Mouse (Mus musculus): ENCODE data around the gene Zfp385c. TPM values are rescaled to one million over a fixed set of nuclear protein-coding genes. Genes with fewer than 3 reads are reported as not detected.

Gene Zfp385c
- polyA plus RNA-seq, 1 experiment from 2014 or later: not detected

- 57% methylated on average over 13 of the region's 13 CpGs for WGBS (ENCODE audit: insufficient replicate concordance)
- no peaks in the 10 kb centered on the region for H3K27me3 ChIP-seq (ENCODE audit: control insufficient read depth, insufficient read depth, low read depth, low read length)
- no peak overlapping the region for H3K4me2 ChIP-seq (ENCODE audit: low read depth, low read length)
- no peak overlapping the region for H3K9ac ChIP-seq (ENCODE audit: low read depth, low read length)
- no peak overlapping the region for H3K27ac ChIP-seq (ENCODE audit: low read length)
- peaks cover 17% of the 10 kb centered on the region for H3K4me1 ChIP-seq (ENCODE audit: control insufficient read depth, low read depth, low read length)
- H3K4me3 ChIP-seq (ENCODE audit: low read depth, low read length): no peak overlapping the region
- peaks cover 9% of the 10 kb centered on the region for H3K36me3 ChIP-seq (ENCODE audit: control insufficient read depth, insufficient read depth)
- no peak for ATAC-seq (ENCODE audit: low read depth)
- H3K9me3 ChIP-seq (replicated peaks; ENCODE audit: control insufficient read depth, low read length): no peaks in the 10 kb centered on the region
These were observed 63.3 kb downstream of the Zfp385c start for GRCm38 (mm10) chr11:100628862-100629352.

DNA sequence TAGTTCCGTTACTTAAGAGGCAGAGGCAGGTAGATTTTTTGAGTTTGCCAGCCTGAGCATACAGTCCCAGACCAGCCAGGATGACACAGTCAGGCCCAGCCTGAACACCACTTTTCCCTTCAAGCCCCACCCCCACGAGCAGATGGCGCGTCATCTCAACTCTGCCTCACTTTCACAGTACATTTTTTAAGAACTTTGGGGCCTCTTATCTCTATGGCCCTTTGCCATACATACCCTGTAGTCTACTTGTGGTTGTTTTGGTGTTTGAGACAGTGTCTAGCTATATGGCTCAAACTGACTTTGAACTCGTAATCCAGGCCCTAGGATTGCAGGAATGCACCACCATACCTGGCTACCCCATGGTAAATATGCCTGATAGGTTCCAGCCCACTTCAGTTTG lies 64.2 kb downstream of the Zfp385c start:
- peaks cover 21% of the 10 kb centered on the region for H3K4me1 ChIP-seq (ENCODE audit: control insufficient read depth, low read depth, low read length)
- 52% methylated on average over 5 of the region's 5 CpGs for WGBS (ENCODE audit: insufficient replicate concordance)
- H3K9me3 ChIP-seq (replicated peaks; ENCODE audit: control insufficient read depth, low read length): no peaks in the 10 kb centered on the region
- no peak for ATAC-seq (ENCODE audit: low read depth)
- no peak overlapping the region for H3K27ac ChIP-seq (ENCODE audit: low read length)
- no peak overlapping the region for H3K9ac ChIP-seq (ENCODE audit: low read depth, low read length)
- H3K36me3 ChIP-seq (ENCODE audit: control insufficient read depth, insufficient read depth): peaks cover 9% of the 10 kb centered on the region
- no peak overlapping the region for H3K4me3 ChIP-seq (ENCODE audit: low read depth, low read length)
- no peak overlapping the region for H3K4me2 ChIP-seq (ENCODE audit: low read depth, low read length)
- no peaks in the 10 kb centered on the region for H3K27me3 ChIP-seq (ENCODE audit: control insufficient read depth, insufficient read depth, low read depth, low read length)

- Histone ChIP-seq H3K4me1 (ENCODE audit: control insufficient read depth, low read depth, low read length) (peaks cover 25% of the 10 kb centered on the region), H3K27me3 (ENCODE audit: control insufficient read depth, insufficient read depth, low read depth, low read length) (no peaks in the 10 kb centered on the region), H3K9me3 (replicated peaks; ENCODE audit: control insufficient read depth, low read length) (no peaks in the 10 kb centered on the region), H3K4me2 (ENCODE audit: low read depth, low read length) (peak overlapping the region; percentile 17; the same call in 1 of the 2 replicates), H3K27ac (ENCODE audit: low read length) (peak overlapping the region; percentile 57; the same call in 1 of the 2 replicates), H3K36me3 (ENCODE audit: control insufficient read depth, insufficient read depth) (peaks cover 9% of the 10 kb centered on the region), H3K9ac (ENCODE audit: low read depth, low read length) (no peak overlapping the region), H3K4me3 (ENCODE audit: low read depth, low read length) (no peak overlapping the region)
- peak; percentile 46 for ATAC-seq (ENCODE audit: low read depth)
- WGBS (ENCODE audit: insufficient replicate concordance): 12% methylated on average over 9 of the region's 9 CpGs
These were observed 65.5 kb downstream of the Zfp385c start for GRCm38 (mm10) chr11:100626701-100627195.

DNA sequence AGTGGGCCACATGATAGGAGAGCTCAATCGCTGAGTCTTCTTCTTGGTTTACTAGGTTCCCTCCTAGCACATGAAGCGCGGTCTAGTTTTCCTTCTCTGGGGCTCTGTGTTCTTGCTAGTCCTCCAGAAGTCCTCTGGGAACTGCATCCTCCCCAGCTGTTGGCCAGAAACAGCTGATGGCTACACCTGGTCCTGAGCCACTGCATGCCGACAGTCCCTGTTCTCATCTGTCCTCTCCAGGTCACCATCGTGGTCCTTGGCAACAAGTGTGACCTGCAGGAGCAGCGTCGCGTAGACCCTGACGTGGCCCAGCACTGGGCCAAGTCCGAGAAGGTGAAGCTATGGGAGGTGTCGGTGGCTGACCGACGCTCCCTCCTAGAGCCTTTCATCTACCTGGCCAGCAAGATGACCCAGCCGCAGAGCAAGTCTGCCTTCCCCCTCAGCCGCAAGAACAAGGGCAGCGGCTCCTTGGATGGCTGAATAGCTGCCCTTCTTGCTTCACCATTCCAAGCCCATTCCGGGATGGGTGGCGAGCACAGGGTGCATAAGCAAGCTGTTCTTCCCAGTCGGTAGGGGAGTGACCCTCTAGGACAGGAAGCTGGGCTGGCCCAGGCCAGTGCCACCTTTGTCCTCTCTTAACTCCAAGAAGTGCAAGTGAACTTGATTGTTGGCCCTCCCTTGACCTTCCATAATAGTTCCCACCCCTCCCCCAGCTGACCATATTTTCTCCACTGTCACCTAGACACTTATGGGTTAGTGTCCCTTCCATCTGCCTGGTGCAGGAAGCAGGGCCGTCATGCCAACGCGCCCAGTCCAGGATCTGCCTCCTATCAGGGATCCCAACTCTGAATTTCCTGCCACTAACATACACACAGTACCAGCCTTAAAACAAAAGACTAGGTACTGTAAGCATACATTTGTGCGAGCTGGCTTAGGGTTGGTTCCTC lies 66.2 kb downstream of the Zfp385c start:
- Histone ChIP-seq H3K9me3 (replicated peaks; ENCODE audit: control insufficient read depth, low read length) (no peaks in the 10 kb centered on the region), H3K27me3 (ENCODE audit: control insufficient read depth, insufficient read depth, low read depth, low read length) (no peaks in the 10 kb centered on the region), H3K27ac (ENCODE audit: low read length) (peak overlapping the region; percentile 54), H3K9ac (ENCODE audit: low read depth, low read length) (no peak overlapping the region), H3K4me1 (ENCODE audit: control insufficient read depth, low read depth, low read length) (peaks cover 25% of the 10 kb centered on the region), H3K36me3 (ENCODE audit: control insufficient read depth, insufficient read depth) (peaks cover 9% of the 10 kb centered on the region), H3K4me2 (ENCODE audit: low read depth, low read length) (no peak overlapping the region; the same call in 1 of the 2 replicates), H3K4me3 (ENCODE audit: low read depth, low read length) (no peak overlapping the region)
- ATAC-seq (ENCODE audit: low read depth): no peak
- 83% methylated on average over 23 of the region's 23 CpGs for WGBS (ENCODE audit: insufficient replicate concordance)

- Histone ChIP-seq H3K36me3 (ENCODE audit: control insufficient read depth, insufficient read depth) (peaks cover 9% of the 10 kb centered on the region), H3K4me2 (ENCODE audit: low read depth, low read length) (peak overlapping the region; percentile 64)
- no peak for ATAC-seq (ENCODE audit: low read depth)
These were observed 68.4 kb downstream of the Zfp385c start for GRCm38 (mm10) chr11:100623867-100624266.

DNA sequence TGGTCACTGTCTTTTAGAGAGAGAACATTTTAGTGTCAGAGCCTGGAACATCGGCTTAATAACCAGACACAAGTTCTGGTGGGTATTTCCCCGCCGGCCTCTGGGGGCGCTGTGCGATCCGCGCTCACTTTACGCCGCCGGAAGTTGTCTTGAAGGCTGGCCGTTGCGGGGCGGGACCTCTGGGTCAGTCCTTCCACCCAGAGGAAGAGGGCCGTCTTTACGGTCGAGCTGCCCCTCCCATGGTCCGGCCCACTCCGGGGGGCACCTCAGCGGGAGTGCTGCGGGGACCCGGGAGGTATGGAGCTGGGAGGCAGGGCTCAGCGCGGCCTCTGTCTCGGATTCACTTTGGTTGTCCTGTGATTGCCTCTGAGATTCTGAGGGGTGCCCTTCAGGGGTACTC lies 69.5 kb downstream of the Zfp385c start:
- peaks cover 41% of the 10 kb centered on the region for H3K4me1 ChIP-seq (ENCODE audit: control insufficient read depth, low read depth, low read length)
- H3K36me3 ChIP-seq (ENCODE audit: control insufficient read depth, insufficient read depth): peaks cover 9% of the 10 kb centered on the region
- peak overlapping the region; percentile 84 for H3K27ac ChIP-seq (ENCODE audit: low read length)
- H3K27me3 ChIP-seq (ENCODE audit: control insufficient read depth, insufficient read depth, low read depth, low read length): no peaks in the 10 kb centered on the region
- WGBS (ENCODE audit: insufficient replicate concordance): under 1% methylated on average over 23 of the region's 24 CpGs
- H3K4me3 ChIP-seq (ENCODE audit: low read depth, low read length): peak overlapping the region; percentile 92
- ATAC-seq (ENCODE audit: low read depth): peak; percentile 83
- peak overlapping the region; percentile 85 for H3K9ac ChIP-seq (ENCODE audit: low read depth, low read length)
- H3K4me2 ChIP-seq (ENCODE audit: low read depth, low read length): peak overlapping the region; percentile 64
- no peaks in the 10 kb centered on the region for H3K9me3 ChIP-seq (replicated peaks; ENCODE audit: control insufficient read depth, low read length)

More at GRCm38 (mm10) chr11:100623867-100624266, 68.4 kb downstream of the Zfp385c start:
- 43% methylated on average over 5 of the region's 5 CpGs for WGBS (ENCODE audit: insufficient replicate concordance)
- Histone ChIP-seq H3K4me3 (ENCODE audit: low read depth, low read length) (peak overlapping the region; percentile 92), H3K9ac (ENCODE audit: low read depth, low read length) (peak overlapping the region; percentile 2), H3K27ac (ENCODE audit: low read length) (0 out of 2 replicates have a peak overlapping the region, but pooled peaks have one; percentile 19), H3K4me1 (ENCODE audit: control insufficient read depth, low read depth, low read length) (peaks cover 31% of the 10 kb centered on the region), H3K27me3 (ENCODE audit: control insufficient read depth, insufficient read depth, low read depth, low read length) (no peaks in the 10 kb centered on the region), H3K9me3 (replicated peaks; ENCODE audit: control insufficient read depth, low read length) (no peaks in the 10 kb centered on the region)

DNA sequence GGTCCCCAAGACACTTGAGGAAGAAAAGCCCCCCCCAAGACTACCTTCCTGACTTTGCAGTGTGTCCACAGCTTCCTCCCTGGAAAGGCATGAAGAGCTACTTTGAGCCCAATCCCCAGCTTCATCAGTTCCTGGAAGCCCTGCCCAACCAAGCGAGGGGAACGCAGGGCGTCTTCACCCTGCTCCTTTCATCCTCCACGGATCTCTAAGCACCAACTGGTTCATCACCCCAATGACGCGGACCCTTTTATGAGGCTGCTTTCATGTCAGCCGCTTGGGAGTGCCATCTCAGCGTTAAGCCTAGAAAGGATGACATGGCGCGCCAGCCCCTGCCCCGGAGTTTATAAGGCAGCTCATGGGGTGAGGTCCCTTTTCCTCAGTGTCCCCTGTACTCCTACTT lies 72.3 kb downstream of the Zfp385c start, which contains the start of gene Dnajc7:
Dnajc7 (minus strand) TSS at position 187 of the 400 bp plus-strand sequence.
- 10% methylated on average over 11 of the region's 11 CpGs for WGBS (ENCODE audit: insufficient replicate concordance)
- peak within 1 kb of the TSS; percentile 95 for H3K4me3 ChIP-seq (ENCODE audit: low read depth, low read length)
- H3K36me3 ChIP-seq (ENCODE audit: control insufficient read depth, insufficient read depth): peaks cover 3% of the 10 kb centered on the region; the same call in 1 of the 2 replicates
- peaks cover 38% of the 10 kb centered on the region for H3K4me1 ChIP-seq (ENCODE audit: control insufficient read depth, low read depth, low read length)
- no peaks in the 10 kb centered on the region for H3K9me3 ChIP-seq (replicated peaks; ENCODE audit: control insufficient read depth, low read length)
- no peak for ATAC-seq (ENCODE audit: low read depth)
- peak within 1 kb of the TSS; percentile 90 for H3K9ac ChIP-seq (ENCODE audit: low read depth, low read length)
- H3K27ac ChIP-seq (ENCODE audit: low read length): peak within 1 kb of the TSS; percentile 81
- peak within 1 kb of the TSS; percentile 90 for H3K4me2 ChIP-seq (ENCODE audit: low read depth, low read length)
- H3K27me3 ChIP-seq (ENCODE audit: control insufficient read depth, insufficient read depth, low read depth, low read length): no peaks in the 10 kb centered on the region

DNA sequence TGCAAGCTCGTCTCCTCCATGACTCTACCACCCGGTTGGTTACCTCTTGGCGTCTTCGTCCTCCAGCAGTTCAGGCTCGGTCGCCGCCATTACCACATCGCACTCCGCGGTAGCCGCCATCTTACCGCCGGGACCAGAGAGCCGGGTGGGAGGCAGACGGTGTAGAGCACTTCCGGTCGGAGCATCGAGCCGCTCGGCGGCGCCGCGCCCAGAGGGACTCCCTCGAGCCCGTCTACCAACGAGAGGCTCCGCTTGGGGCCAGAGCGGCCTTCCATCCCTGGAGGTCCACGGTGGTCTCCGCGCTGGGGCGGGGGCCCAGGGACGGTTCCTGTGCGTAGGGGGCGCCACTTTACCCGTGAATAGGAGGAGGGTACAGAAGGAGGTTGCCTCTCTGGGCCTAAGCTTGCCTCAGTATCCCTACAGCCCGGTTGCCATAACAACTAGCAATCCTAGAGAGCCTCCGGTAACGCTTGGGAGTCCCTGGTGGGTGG lies 72.7 kb downstream of the Zfp385c start:
- H3K9me3 ChIP-seq (replicated peaks; ENCODE audit: control insufficient read depth, low read length): no peaks in the 10 kb centered on the region
- no peaks in the 10 kb centered on the region for H3K27me3 ChIP-seq (ENCODE audit: control insufficient read depth, insufficient read depth, low read depth, low read length)
- H3K4me3 ChIP-seq (ENCODE audit: low read depth, low read length): peak overlapping the region; percentile 95
- WGBS (ENCODE audit: insufficient replicate concordance): under 1% methylated on average over 40 of the region's 40 CpGs
- H3K4me1 ChIP-seq (ENCODE audit: control insufficient read depth, low read depth, low read length): peaks cover 38% of the 10 kb centered on the region
- peak overlapping the region; percentile 90 for H3K4me2 ChIP-seq (ENCODE audit: low read depth, low read length)
- H3K36me3 ChIP-seq (ENCODE audit: control insufficient read depth, insufficient read depth): no peaks in the 10 kb centered on the region; the same call in 1 of the 2 replicates
- H3K9ac ChIP-seq (ENCODE audit: low read depth, low read length): peak overlapping the region; percentile 90
- ATAC-seq (ENCODE audit: low read depth): peak; percentile 91
- peak overlapping the region; percentile 81 for H3K27ac ChIP-seq (ENCODE audit: low read length)

All from liver, embryonic 16.5 days (tissue).